Mouse (Mus musculus) cerebellum, postnatal 36 days (tissue): ENCODE measurements around the gene Tgtp2.
"Not testable (repeated sequence)": the region's sequence is repeated elsewhere in the genome, so short reads cannot be mapped to it uniquely, and the experiment has no call there.

Experiments
- DNase-seq, 2 experiments: peaks; one replicate each; pipeline ENCODE4 v3.0.0; 2021 to 2022; ENCODE audit warnings: mixed read lengths in 2 of 2

The Tgtp2 gene

GRCm38 (mm10) chr11:49084875-49085274, 20.9 kb upstream of the Tgtp2 start:
- no peak for DNase-seq

- no peak for DNase-seq
These were observed 20.4 kb upstream of the Tgtp2 start for GRCm38 (mm10) chr11:49084385-49084784.

GRCm38 (mm10) chr11:49083808-49084207, 19.8 kb upstream of the Tgtp2 start:
- DNase-seq = no peak

GRCm38 (mm10) chr11:49083146-49083545, 19.1 kb upstream of the Tgtp2 start:
- DNase-seq = no peak

GRCm38 (mm10) chr11:49081886-49082285, 17.9 kb upstream of the Tgtp2 start:
- DNase-seq = no peak

- DNase-seq = no peak
These were observed 17.4 kb upstream of the Tgtp2 start for GRCm38 (mm10) chr11:49081356-49081755.

GRCm38 (mm10) chr11:49080636-49081035, 16.6 kb upstream of the Tgtp2 start:
- no peak for DNase-seq

GRCm38 (mm10) chr11:49078719-49079118, 14.7 kb upstream of the Tgtp2 start:
- DNase-seq = no peak

GRCm38 (mm10) chr11:49077012-49077411, 13.0 kb upstream of the Tgtp2 start:
- no peak for DNase-seq

GRCm38 (mm10) chr11:49076001-49076757, 12.2 kb upstream of the Tgtp2 start, which contains the start of gene Ifi47:
Gene Ifi47 (plus strand): TSS chr11:49076587.
- DNase-seq = not testable (repeated sequence)

GRCm38 (mm10) chr11:49068358-49068757, 4.4 kb upstream of the Tgtp2 start:
- DNase-seq = no peak

GRCm38 (mm10) chr11:49061865-49062264, 2.1 kb downstream of the Tgtp2 start:
- DNase-seq = not testable (repeated sequence)

GRCm38 (mm10) chr11:49060061-49060460, 3.9 kb downstream of the Tgtp2 start:
- DNase-seq = not testable (repeated sequence)

GRCm38 (mm10) chr11:49051894-49052293, 12.1 kb downstream of the Tgtp2 start:
- DNase-seq = not testable (repeated sequence)

- DNase-seq = not testable (repeated sequence)
These were observed 12.7 kb downstream of the Tgtp2 start, which contains the start of gene 9930111J21Rik2 for GRCm38 (mm10) chr11:49051093-49051891. Gene 9930111J21Rik2 (minus strand): TSS chr11:49051242.

- DNase-seq = not testable (repeated sequence)
These were observed 13.9 kb downstream of the Tgtp2 start for GRCm38 (mm10) chr11:49050064-49050463.

GRCm38 (mm10) chr11:49012074-49012473, 51.9 kb downstream of the Tgtp2 start:
- not testable (repeated sequence) for DNase-seq
